Mouse (Mus musculus): Measurements from ENCODE around the gene Gon7. TPM values are rescaled to one million over a fixed set of nuclear protein-coding genes. Genes with fewer than 3 reads are reported as not detected.
A peak's percentile ranks its signal among the peaks of the same experiment; 100 is the strongest.

The Gon7 gene
- polyA plus RNA-seq (2014; fragmentation: Nextera tagmentation; extraction: Ambion mirVana) = 16.2 and 17.6 TPM in 2 replicates

GRCm38 (mm10) chr12:102757689-102758402 lies at the start of gene Gon7, which contains the start of the genes Gm28051 and Ubr7:
Gon7 (minus strand) TSS chr12:102757803.
Gm28051 (minus strand) TSS chr12:102757765.
Ubr7 (plus strand) TSS chr12:102757967.
- WGBS = under 1% methylated on average over 37 of the region's 73 CpGs

GRCm38 (mm10) chr12:102799528-102799927 lies 41.9 kb upstream of the Gon7 start:
- H3K9ac ChIP-seq (ENCODE audit: low read depth, low read length) = no peak overlapping the region
- peaks cover 41% of the 10 kb centered on the region for H3K36me3 ChIP-seq (ENCODE audit: control insufficient read depth, insufficient read depth, low read length)
- WGBS = 81% methylated on average over 2 of the region's 2 CpGs
- H3K4me2 ChIP-seq (ENCODE audit: low read depth, low read length) = no peak overlapping the region
- no peaks in the 10 kb centered on the region for H3K27me3 ChIP-seq (replicated peaks; ENCODE audit: control insufficient read depth, insufficient read depth, low read length)
- DNase-seq (ENCODE audit: low spot score) = no peak
- no peaks in the 10 kb centered on the region for H3K4me1 ChIP-seq (ENCODE audit: control insufficient read depth, insufficient read depth, low read length)
- no peak overlapping the region for H3K27ac ChIP-seq (replicated peaks; ENCODE audit: low read depth, low read length)
- ATAC-seq (ENCODE audit: low read depth) = no peak
- no peaks in the 10 kb centered on the region for H3K9me3 ChIP-seq (ENCODE audit: control insufficient read depth, low read length)
- no peak overlapping the region for H3K4me3 ChIP-seq (ENCODE audit: low read depth, low read length)

More at GRCm38 (mm10) chr12:102757689-102758402, at the start of gene Gon7, which contains the start of the genes Gm28051 and Ubr7:
- H3K4me2 ChIP-seq (ENCODE audit: low read depth, low read length) = peak within 1 kb of the TSS; percentile 92
- ATAC-seq (ENCODE audit: low read depth) = peak; percentile 97
- no peaks in the 10 kb centered on the region for H3K27me3 ChIP-seq (replicated peaks; ENCODE audit: control insufficient read depth, insufficient read depth, low read length)
- H3K27ac ChIP-seq (replicated peaks; ENCODE audit: low read depth, low read length) = peak within 1 kb of the TSS; percentile 81
- H3K4me1 ChIP-seq (ENCODE audit: control insufficient read depth, insufficient read depth, low read length) = peaks cover 13% of the 10 kb centered on the region
- peak within 1 kb of the TSS; percentile 64 for H3K4me3 ChIP-seq (ENCODE audit: low read depth, low read length)
- peaks cover 16% of the 10 kb centered on the region for H3K36me3 ChIP-seq (ENCODE audit: control insufficient read depth, insufficient read depth, low read length)
- peak; percentile 99 for DNase-seq (ENCODE audit: low spot score)
- H3K9me3 ChIP-seq (ENCODE audit: control insufficient read depth, low read length) = no peaks in the 10 kb centered on the region
- H3K9ac ChIP-seq (ENCODE audit: low read depth, low read length) = peak within 1 kb of the TSS; percentile 77

GRCm38 (mm10) chr12:102787927-102788326 lies 30.3 kb upstream of the Gon7 start:
- Histone ChIP-seq H3K36me3 (ENCODE audit: control insufficient read depth, insufficient read depth, low read length) (peaks cover 90% of the 10 kb centered on the region), H3K4me2 (ENCODE audit: low read depth, low read length) (no peak overlapping the region)

GRCm38 (mm10) chr12:102785593-102785985 lies 28.0 kb upstream of the Gon7 start:
- Histone ChIP-seq H3K36me3 (ENCODE audit: control insufficient read depth, insufficient read depth, low read length) (peaks cover 83% of the 10 kb centered on the region), H3K9me3 (ENCODE audit: control insufficient read depth, low read length) (no peaks in the 10 kb centered on the region), H3K27me3 (replicated peaks; ENCODE audit: control insufficient read depth, insufficient read depth, low read length) (no peaks in the 10 kb centered on the region), H3K27ac (replicated peaks; ENCODE audit: low read depth, low read length) (no peak overlapping the region), H3K4me1 (ENCODE audit: control insufficient read depth, insufficient read depth, low read length) (no peaks in the 10 kb centered on the region), H3K4me2 (ENCODE audit: low read depth, low read length) (no peak overlapping the region), H3K9ac (ENCODE audit: low read depth, low read length) (no peak overlapping the region), H3K4me3 (ENCODE audit: low read depth, low read length) (no peak overlapping the region)
- WGBS = 77% methylated on average over 5 of the region's 5 CpGs
- DNase-seq (ENCODE audit: low spot score) = no peak
- ATAC-seq (ENCODE audit: low read depth) = no peak

More at GRCm38 (mm10) chr12:102787927-102788326, 30.3 kb upstream of the Gon7 start:
- H3K4me3 ChIP-seq (ENCODE audit: low read depth, low read length) = no peak overlapping the region
- H3K27ac ChIP-seq (replicated peaks; ENCODE audit: low read depth, low read length) = no peak overlapping the region
- DNase-seq (ENCODE audit: low spot score) (no peak), ATAC-seq (ENCODE audit: low read depth) (no peak)
- H3K9me3 ChIP-seq (ENCODE audit: control insufficient read depth, low read length) = no peaks in the 10 kb centered on the region
- no peak overlapping the region for H3K9ac ChIP-seq (ENCODE audit: low read depth, low read length)
- 90% methylated on average over 7 of the region's 7 CpGs for WGBS
- no peaks in the 10 kb centered on the region for H3K4me1 ChIP-seq (ENCODE audit: control insufficient read depth, insufficient read depth, low read length)
- H3K27me3 ChIP-seq (replicated peaks; ENCODE audit: control insufficient read depth, insufficient read depth, low read length) = no peaks in the 10 kb centered on the region

- Histone ChIP-seq H3K9ac (ENCODE audit: low read depth, low read length) (no peak overlapping the region), H3K4me2 (ENCODE audit: low read depth, low read length) (no peak overlapping the region), H3K4me1 (ENCODE audit: control insufficient read depth, insufficient read depth, low read length) (no peaks in the 10 kb centered on the region), H3K9me3 (ENCODE audit: control insufficient read depth, low read length) (no peaks in the 10 kb centered on the region), H3K4me3 (ENCODE audit: low read depth, low read length) (no peak overlapping the region), H3K36me3 (ENCODE audit: control insufficient read depth, insufficient read depth, low read length) (peaks cover 77% of the 10 kb centered on the region), H3K27me3 (replicated peaks; ENCODE audit: control insufficient read depth, insufficient read depth, low read length) (no peaks in the 10 kb centered on the region), H3K27ac (replicated peaks; ENCODE audit: low read depth, low read length) (no peak overlapping the region)
- ATAC-seq (ENCODE audit: low read depth) (no peak), DNase-seq (ENCODE audit: low spot score) (no peak)
- WGBS = 85% methylated on average over 19 of the region's 19 CpGs
Measured at GRCm38 (mm10) chr12:102784899-102785592, 27.4 kb upstream of the Gon7 start.

GRCm38 (mm10) chr12:102782841-102783240 lies 25.2 kb upstream of the Gon7 start:
- no peaks in the 10 kb centered on the region for H3K4me1 ChIP-seq (ENCODE audit: control insufficient read depth, insufficient read depth, low read length)
- WGBS = 87% methylated on average over 5 of the region's 5 CpGs
- H3K27ac ChIP-seq (replicated peaks; ENCODE audit: low read depth, low read length) = no peak overlapping the region
- no peaks in the 10 kb centered on the region for H3K27me3 ChIP-seq (replicated peaks; ENCODE audit: control insufficient read depth, insufficient read depth, low read length)
- H3K36me3 ChIP-seq (ENCODE audit: control insufficient read depth, insufficient read depth, low read length) = peaks cover 63% of the 10 kb centered on the region
- H3K4me3 ChIP-seq (ENCODE audit: low read depth, low read length) = no peak overlapping the region
- DNase-seq (ENCODE audit: low spot score) (no peak), ATAC-seq (ENCODE audit: low read depth) (no peak)
- H3K4me2 ChIP-seq (ENCODE audit: low read depth, low read length) = no peak overlapping the region
- no peak overlapping the region for H3K9ac ChIP-seq (ENCODE audit: low read depth, low read length)
- H3K9me3 ChIP-seq (ENCODE audit: control insufficient read depth, low read length) = no peaks in the 10 kb centered on the region

GRCm38 (mm10) chr12:102779452-102779851 lies 21.8 kb upstream of the Gon7 start:
- Histone ChIP-seq H3K4me3 (ENCODE audit: low read depth, low read length) (no peak overlapping the region), H3K4me2 (ENCODE audit: low read depth, low read length) (no peak overlapping the region), H3K36me3 (ENCODE audit: control insufficient read depth, insufficient read depth, low read length) (peaks cover 58% of the 10 kb centered on the region), H3K27me3 (replicated peaks; ENCODE audit: control insufficient read depth, insufficient read depth, low read length) (no peaks in the 10 kb centered on the region), H3K9ac (ENCODE audit: low read depth, low read length) (no peak overlapping the region), H3K4me1 (ENCODE audit: control insufficient read depth, insufficient read depth, low read length) (no peaks in the 10 kb centered on the region), H3K9me3 (ENCODE audit: control insufficient read depth, low read length) (no peaks in the 10 kb centered on the region), H3K27ac (replicated peaks; ENCODE audit: low read depth, low read length) (no peak overlapping the region)
- DNase-seq (ENCODE audit: low spot score) = peak; percentile 28
- WGBS = 48% methylated on average over 3 of the region's 3 CpGs
- no peak for ATAC-seq (ENCODE audit: low read depth)

- peaks cover 56% of the 10 kb centered on the region for H3K36me3 ChIP-seq (ENCODE audit: control insufficient read depth, insufficient read depth, low read length)
- no peak overlapping the region for H3K4me2 ChIP-seq (ENCODE audit: low read depth, low read length)
- DNase-seq (ENCODE audit: low spot score) (no peak), ATAC-seq (ENCODE audit: low read depth) (no peak)
- no peaks in the 10 kb centered on the region for H3K4me1 ChIP-seq (ENCODE audit: control insufficient read depth, insufficient read depth, low read length)
- H3K9ac ChIP-seq (ENCODE audit: low read depth, low read length) = no peak overlapping the region
- H3K27ac ChIP-seq (replicated peaks; ENCODE audit: low read depth, low read length) = no peak overlapping the region
- H3K27me3 ChIP-seq (replicated peaks; ENCODE audit: control insufficient read depth, insufficient read depth, low read length) = no peaks in the 10 kb centered on the region
- 88% methylated on average over 5 of the region's 5 CpGs for WGBS
- H3K4me3 ChIP-seq (ENCODE audit: low read depth, low read length) = no peak overlapping the region
- no peaks in the 10 kb centered on the region for H3K9me3 ChIP-seq (ENCODE audit: control insufficient read depth, low read length)
Measured at GRCm38 (mm10) chr12:102778151-102778550, 20.5 kb upstream of the Gon7 start.

All from embryonic facial prominence, embryonic 14.5 days (tissue).